Mouse (Mus musculus) olfactory bulb, adult 2 months (tissue): ENCODE results near the gene Hspa12a.

Experiments used
- CTCF ChIP-seq: fragments of 200-500 bp; IDR thresholded peaks from 2 replicates; pipeline ENCODE4 v1.5.1; 2012; ENCODE audit warnings: low read depth, mild to moderate bottlenecking, low read length, moderate library complexity; ENCODE audit not compliant: insufficient read depth
- POLR2A ChIP-seq: fragments of 200-500 bp; IDR thresholded peaks from 2 replicates; pipeline ENCODE4 v1.6.1; 2012; ENCODE audit warnings: mild to moderate bottlenecking, low read depth, low read length, moderate library complexity; ENCODE audit not compliant: insufficient read depth

- TF ChIP-seq POLR2A (no peak), CTCF (no peak)
Measured at GRCm38 (mm10) chr19:58978401-58979171, 35.1 kb upstream of the Hspa12a start.
